Mouse (Mus musculus) hindbrain, embryonic 13.5 days (tissue): Measurements from ENCODE around the gene Pcyt2. TPM values are rescaled to one million over a fixed set of nuclear protein-coding genes. Genes with fewer than 3 reads are reported as not detected.
A peak's percentile ranks its signal among the peaks of the same experiment; 100 is the strongest.

Source experiments
- ATAC-seq: fragments of 200-750 bp; cut with Nextera tagmentation; 2 replicates; pipeline ENCODE4 v1.8.0; 2017; ENCODE audit warnings: moderate TSS enrichment; ENCODE audit not compliant: low FRiP score
- H3K27ac ChIP-seq: fragments of 300-500 bp; sonication (generic); 2 replicates; pipeline ENCODE4 v1.5.1; 2015; ENCODE audit warnings: inconsistent platforms, mild to moderate bottlenecking, moderate library complexity
- H3K27me3 ChIP-seq: fragments of 300-500 bp; sonication (generic); 2 replicates; pipeline ENCODE4 v1.6.1; 2015; ENCODE audit warnings: mild to moderate bottlenecking, inconsistent platforms
- H3K36me3 ChIP-seq: fragments of 300-500 bp; sonication (generic); 2 replicates; pipeline ENCODE4 v1.6.1; 2015; ENCODE audit warnings: mild to moderate bottlenecking, inconsistent platforms
- H3K4me1 ChIP-seq: fragments of 300-500 bp; sonication (generic); replicated peaks from 2 replicates; pipeline ENCODE4 v1.6.1; 2015; ENCODE audit warnings: inconsistent platforms
- H3K4me2 ChIP-seq: fragments of 300-500 bp; sonication (generic); 2 replicates; pipeline ENCODE4 v1.6.1; 2015; ENCODE audit warnings: inconsistent platforms, mild to moderate bottlenecking, moderate library complexity
- H3K4me3 ChIP-seq: fragments of 300-500 bp; sonication (generic); 2 replicates; pipeline ENCODE4 v1.5.1; 2015; ENCODE audit warnings: mild to moderate bottlenecking, inconsistent platforms
- H3K9ac ChIP-seq: fragments of 300-500 bp; sonication (generic); 2 replicates; pipeline ENCODE4 v1.6.1; 2015; ENCODE audit warnings: mild to moderate bottlenecking, inconsistent platforms
- H3K9me3 ChIP-seq: fragments of 300-500 bp; sonication (generic); 2 replicates; pipeline ENCODE4 v1.6.1; 2016; ENCODE audit warnings: inconsistent platforms
- WGBS: fragments of 180-500 bp; shearing (Covaris S2); methylation state at CpG from one replicate; pipeline ENCODE4 v1.1.7; 2015; 5-methylcytosine and 5-hydroxymethylcytosine counted together
- polyA plus RNA-seq: library from polyadenylated mRNA; unstranded; fragments of >200 nt; fragmentation: Nextera tagmentation; extraction: Ambion mirVana; gene quantifications from 2 replicates; pipeline ENCODE4 v1.2.1, GENCODE M21; 2015

The Pcyt2 gene
- polyA plus RNA-seq, 1 experiment from 2014 or later = 169 TPM

DNA sequence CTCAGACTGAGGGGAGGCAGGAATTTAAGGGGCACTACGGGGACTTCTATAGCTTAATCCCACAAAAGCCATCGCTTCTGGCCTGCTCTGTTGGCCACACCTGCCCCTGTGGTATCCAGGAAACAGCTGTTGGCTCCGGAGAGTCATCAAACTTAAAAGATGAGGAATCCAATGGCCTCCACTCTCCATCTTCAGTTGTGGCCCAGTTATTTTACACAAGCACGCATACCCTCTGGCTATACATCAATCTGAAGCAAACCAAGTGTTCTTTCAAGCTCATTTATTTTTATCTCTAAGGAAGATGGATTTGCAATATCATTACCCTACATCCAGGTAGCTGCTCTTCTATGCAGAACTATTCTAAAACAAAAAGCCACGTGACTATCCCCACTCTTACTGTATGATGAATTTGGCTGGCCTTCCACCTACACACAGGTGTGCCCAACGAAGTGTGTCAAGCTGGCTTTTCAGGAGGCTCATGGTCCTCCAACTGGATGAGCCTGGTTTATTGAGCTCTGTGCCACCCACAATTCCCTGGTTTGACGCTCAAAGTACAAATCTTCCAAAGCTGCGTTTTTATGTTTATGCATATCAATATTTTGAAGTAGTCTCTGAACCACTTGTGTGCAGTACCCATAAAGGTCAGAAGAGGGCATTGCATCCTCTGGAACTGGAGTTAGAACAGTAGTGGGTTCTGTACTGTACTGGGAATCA, 35.3 kb downstream of the Pcyt2 start:
- Histone ChIP-seq H3K4me2 (peak overlapping the region; percentile 95), H3K4me3 (peak overlapping the region; percentile 92), H3K27ac (peak overlapping the region; percentile 98), H3K36me3 (peaks cover 55% of the 10 kb centered on the region), H3K9ac (peak overlapping the region; percentile 97), H3K9me3 (peaks cover 4% of the 10 kb centered on the region; the same call in 1 of the 2 replicates), H3K27me3 (no peaks in the 10 kb centered on the region), H3K4me1 (peaks cover 31% of the 10 kb centered on the region)
- WGBS = 73% methylated on average over 8 of the region's 8 CpGs
- ATAC-seq = no peak

DNA sequence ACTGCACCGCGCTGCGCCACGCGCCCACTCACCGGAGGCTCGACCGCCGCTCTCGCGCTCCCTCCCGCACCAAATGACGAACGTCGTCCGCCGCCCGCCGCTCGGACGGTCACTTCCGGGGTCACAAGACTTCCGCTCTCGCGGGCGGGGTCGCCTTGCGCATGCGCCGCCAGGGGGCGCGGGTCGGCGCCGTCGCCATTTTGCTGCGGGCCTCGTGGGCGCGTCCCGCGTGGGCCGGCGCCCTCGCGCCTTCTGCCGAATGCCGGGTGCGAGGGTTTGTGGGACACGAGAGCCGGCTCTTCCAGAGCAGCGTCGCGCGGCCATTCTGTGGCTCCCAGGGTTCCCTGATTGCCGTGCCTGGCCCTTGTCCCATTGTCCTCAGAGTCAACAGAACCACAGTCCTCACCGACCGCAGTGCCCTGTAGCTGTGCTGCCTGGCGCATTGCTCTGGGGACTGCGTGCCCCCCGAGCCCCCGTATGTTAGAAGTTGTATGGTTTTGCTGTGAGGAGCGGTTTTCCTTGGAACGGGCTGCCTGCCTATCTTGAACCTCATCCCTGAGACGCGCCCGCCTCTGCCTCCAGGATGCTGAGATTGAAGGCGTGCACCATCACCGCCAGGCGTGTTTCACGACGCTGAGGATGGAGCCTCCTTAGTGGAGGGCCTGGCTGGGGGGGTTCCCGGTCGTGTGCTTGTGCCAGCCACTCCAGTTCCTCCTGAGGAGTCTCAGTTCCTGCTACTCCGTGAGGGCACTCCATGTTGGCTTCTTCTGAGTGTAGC, 36.1 kb downstream of the Pcyt2 start, which contains the start of gene Arhgdia:
Gene Arhgdia, minus strand, starts transcription at position 135 of the 778 bp plus-strand sequence.
- H3K36me3 ChIP-seq = peaks cover 53% of the 10 kb centered on the region
- 5% methylated on average over 74 of the region's 75 CpGs for WGBS

DNA sequence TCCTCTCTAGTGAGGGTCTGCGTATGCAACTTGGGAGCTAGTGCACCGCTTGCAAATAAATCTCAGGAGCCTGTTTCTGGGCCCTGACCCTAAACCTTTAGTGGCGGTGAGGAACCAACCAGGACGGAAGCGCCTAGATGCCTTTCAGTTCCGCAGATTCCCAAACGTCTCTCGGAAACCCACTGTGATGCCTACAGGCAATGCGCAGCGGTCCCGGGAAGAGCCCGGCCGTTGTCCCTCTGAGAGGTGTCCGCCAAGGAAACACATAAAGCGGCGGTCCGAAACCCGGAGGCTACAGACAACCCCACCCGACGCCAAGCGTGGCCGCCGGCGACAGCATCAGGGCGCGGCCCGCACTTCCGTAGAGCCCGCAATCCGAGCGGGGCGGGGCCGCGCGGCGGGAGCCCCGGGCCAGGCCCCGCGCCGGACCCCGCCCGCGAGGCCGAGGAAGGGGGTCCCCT, 36.8 kb downstream of the Pcyt2 start:
- H3K27ac ChIP-seq = peak overlapping the region; percentile 98
- peak; percentile 21; the same call in 1 of the 2 replicates for ATAC-seq
- peak overlapping the region; percentile 95 for H3K4me2 ChIP-seq
- WGBS = 0% methylated on average over 35 of the region's 44 CpGs
- peak overlapping the region; percentile 92 for H3K4me3 ChIP-seq
- peaks cover 4% of the 10 kb centered on the region; the same call in 1 of the 2 replicates for H3K9me3 ChIP-seq
- peaks cover 45% of the 10 kb centered on the region for H3K36me3 ChIP-seq
- H3K4me1 ChIP-seq = peaks cover 31% of the 10 kb centered on the region
- H3K9ac ChIP-seq = peak overlapping the region; percentile 97
- no peaks in the 10 kb centered on the region for H3K27me3 ChIP-seq

More for the DNA sequence above, 36.1 kb downstream of the Pcyt2 start, which contains the start of gene Arhgdia:
- Histone ChIP-seq H3K4me2 (peak within 1 kb of the TSS; percentile 95), H3K27me3 (no peaks in the 10 kb centered on the region), H3K9me3 (peaks cover 4% of the 10 kb centered on the region; the same call in 1 of the 2 replicates), H3K4me1 (peaks cover 31% of the 10 kb centered on the region), H3K9ac (peak within 1 kb of the TSS; percentile 97), H3K4me3 (peak within 1 kb of the TSS; percentile 92), H3K27ac (peak within 1 kb of the TSS; percentile 98)
- peak; percentile 72 for ATAC-seq

DNA sequence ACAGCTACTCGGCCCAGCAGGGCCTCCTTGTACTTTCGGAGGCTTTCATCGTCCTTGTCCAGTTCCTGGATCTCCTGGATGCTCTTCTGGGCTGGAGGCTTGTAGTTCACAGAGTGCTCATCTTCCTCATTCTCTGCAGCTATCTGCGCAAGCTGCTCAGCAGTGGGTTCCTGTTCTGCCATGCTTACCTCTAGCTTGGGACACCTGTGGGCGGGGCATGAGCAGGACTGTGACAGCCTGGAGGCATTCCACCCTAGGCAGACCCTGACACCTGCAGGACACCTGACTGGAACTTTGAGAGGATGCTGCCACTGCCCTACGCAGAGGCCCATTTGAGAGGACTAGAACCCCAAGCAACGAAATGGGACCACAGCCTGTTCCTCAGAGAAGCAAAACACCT, 37.5 kb downstream of the Pcyt2 start:
- Histone ChIP-seq H3K4me3 (peak overlapping the region; percentile 92), H3K9me3 (peaks cover 4% of the 10 kb centered on the region; the same call in 1 of the 2 replicates), H3K4me2 (peak overlapping the region; percentile 95), H3K27me3 (no peaks in the 10 kb centered on the region), H3K4me1 (peaks cover 31% of the 10 kb centered on the region), H3K9ac (peak overlapping the region; percentile 97), H3K27ac (peak overlapping the region; percentile 98), H3K36me3 (peaks cover 38% of the 10 kb centered on the region)
- no peak for ATAC-seq
- WGBS = 60% methylated on average over 7 of the region's 7 CpGs

DNA sequence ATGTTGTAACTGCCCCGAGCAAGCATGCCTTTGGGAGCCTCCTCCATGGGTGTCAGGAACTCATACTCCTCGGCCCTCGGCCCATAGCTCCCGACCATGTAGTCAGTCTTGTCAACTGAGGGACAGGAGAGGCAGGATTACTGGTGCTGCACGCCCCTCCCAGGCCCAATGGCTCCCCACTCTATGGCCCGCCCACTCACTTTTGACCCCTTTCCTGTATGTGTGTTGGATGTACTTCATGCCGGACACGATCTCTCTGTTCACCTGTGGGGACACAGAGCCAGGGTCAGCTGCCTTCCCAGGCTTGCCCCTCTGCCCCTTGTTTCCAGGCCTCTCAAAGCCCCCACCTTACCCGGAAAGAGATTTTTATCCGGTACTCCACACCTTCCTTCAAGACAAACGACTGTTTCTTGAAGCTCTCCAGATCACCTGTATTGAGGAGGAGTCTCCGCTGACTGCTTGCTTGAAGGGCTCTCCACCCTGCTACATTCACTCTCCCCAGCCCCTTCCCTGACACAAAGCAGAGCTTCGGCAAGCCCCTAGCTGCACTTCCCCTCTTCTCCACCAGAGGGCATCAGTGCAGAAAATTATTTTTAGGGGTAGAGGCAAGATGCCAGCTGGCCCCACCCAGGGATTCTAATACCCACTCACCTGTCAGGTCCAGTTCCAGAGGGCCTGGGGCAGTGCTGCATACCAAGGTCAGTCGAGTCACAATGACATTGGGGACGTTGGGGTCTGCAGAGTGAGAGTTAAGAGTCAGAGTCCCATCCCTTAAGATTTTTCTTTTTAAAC, 38.2 kb downstream of the Pcyt2 start:
- Histone ChIP-seq H3K27me3 (no peaks in the 10 kb centered on the region), H3K9ac (peak overlapping the region; percentile 97), H3K4me2 (peak overlapping the region; percentile 95), H3K4me3 (peak overlapping the region; percentile 92), H3K27ac (peak overlapping the region; percentile 98), H3K36me3 (peaks cover 34% of the 10 kb centered on the region), H3K9me3 (peaks cover 4% of the 10 kb centered on the region; the same call in 1 of the 2 replicates), H3K4me1 (peaks cover 34% of the 10 kb centered on the region)
- WGBS = 64% methylated on average over 15 of the region's 15 CpGs
- ATAC-seq = no peak

DNA sequence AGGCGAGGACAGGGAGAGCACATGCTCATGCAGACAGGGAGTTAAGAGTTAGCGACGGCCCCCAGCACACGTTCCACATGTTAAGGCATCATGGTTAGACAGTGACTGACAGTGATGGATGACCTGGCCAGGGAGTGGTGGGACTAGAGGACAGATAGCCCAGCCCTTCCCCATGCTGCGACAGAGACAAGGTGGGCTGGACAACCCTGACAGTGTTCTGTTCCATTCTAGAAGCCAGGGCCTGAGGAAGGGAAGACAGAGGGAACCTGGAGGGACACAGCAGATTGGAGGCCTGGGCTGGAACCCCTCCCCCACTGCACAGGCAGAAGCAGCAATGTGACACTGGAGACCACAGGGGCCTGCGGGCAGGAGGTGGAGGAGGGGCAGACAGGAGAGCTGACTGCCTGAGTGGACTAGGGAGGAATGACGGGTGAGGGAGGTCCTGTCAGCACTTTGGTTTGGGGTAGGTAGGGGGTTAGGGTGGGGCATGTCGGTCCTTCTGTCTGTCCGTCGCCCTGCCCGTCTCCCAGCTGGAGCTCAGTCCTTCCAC, 39.0 kb downstream of the Pcyt2 start:
- Histone ChIP-seq H3K36me3 (peaks cover 31% of the 10 kb centered on the region), H3K4me3 (no peak overlapping the region), H3K9me3 (0 out of 2 replicates have a peak, but pooled peaks cover under 1% of the 10 kb centered on the region), H3K4me2 (0 out of 2 replicates have a peak overlapping the region, but pooled peaks have one; percentile 95), H3K9ac (peak overlapping the region; percentile 97), H3K27me3 (no peaks in the 10 kb centered on the region), H3K4me1 (peaks cover 42% of the 10 kb centered on the region), H3K27ac (no peak overlapping the region)
- ATAC-seq = no peak
- whole genome bisulfite sequencing = 84% methylated on average over 11 of the region's 11 CpGs

DNA sequence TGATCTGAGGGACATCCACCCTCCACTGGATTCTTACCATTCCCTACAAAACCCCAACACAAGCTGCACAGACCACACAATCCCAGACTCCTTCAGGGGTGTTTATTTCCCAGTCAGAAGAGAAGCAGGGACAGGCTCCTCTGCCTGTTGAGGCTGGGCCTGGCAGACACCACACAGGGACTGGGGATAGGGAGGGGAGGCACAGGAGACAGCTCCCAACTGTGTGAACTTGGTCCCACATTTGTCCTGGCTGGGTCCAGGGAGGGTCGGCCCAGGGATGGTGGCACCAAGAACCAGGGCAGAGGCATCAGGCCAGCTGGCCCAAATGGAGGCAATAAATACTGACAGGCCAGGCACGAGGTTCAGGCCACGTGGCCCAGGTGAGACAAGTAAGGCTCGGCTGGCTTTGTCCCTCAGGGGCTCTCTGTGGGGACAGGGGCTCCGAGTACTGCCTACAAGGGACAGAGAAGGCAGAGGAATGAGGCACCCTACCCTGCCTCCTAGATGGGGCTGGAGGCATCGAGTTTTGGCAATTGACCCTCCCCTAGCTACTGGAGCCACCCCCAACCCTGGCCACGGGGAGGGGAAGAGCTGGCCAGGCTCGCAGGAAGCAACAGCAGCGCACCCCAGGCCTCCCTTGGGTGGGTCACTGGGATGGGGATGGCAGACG, 39.6 kb downstream of the Pcyt2 start:
- WGBS = 89% methylated on average over 10 of the region's 10 CpGs
- Histone ChIP-seq H3K4me3 (no peak overlapping the region), H3K36me3 (peaks cover 31% of the 10 kb centered on the region), H3K9me3 (no peaks in the 10 kb centered on the region), H3K27ac (0 out of 2 replicates have a peak overlapping the region, but pooled peaks have one; percentile 35), H3K4me1 (peaks cover 44% of the 10 kb centered on the region), H3K27me3 (no peaks in the 10 kb centered on the region), H3K9ac (0 out of 2 replicates have a peak overlapping the region, but pooled peaks have one; percentile 97), H3K4me2 (no peak overlapping the region)
- no peak for ATAC-seq

DNA sequence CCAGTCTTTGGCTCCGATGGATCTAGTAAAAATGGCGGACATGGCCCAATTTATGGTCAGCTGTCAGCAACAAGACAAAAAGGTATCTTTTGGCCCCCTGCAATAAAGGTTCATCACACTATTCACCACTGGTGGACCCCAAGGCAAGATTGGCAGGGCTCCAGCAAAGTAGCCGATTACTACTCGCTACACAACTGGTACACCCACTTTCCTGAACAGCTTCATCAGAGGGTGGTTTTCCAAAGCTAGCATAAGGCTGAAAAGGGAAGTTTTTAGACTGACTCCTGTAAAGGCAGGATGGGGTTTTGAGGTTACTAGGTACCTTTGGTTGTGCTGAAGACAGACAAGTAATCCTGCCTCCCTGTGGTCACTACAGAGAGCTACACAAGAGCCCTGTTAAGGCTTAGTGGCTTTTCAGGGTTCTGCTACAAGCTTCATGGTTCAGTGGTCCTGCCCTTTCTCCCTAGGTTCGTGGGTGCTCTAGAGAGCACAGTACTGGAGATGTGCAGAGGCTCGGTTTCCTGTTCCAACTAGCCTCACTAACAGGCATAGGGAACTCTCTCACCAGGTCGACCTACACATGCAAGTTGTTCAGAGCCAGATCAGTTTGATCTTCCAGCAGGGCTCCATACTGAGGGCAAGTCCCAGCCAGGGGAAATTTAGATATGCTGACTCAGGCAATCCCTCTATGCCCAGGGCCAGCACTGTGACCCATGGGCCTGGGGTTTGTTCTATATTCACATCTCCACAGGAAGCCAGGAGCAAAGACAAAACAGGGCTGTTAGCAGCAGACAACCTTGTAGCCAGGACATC, 40.3 kb downstream of the Pcyt2 start:
- 84% methylated on average over 7 of the region's 7 CpGs for WGBS
- no peak overlapping the region for H3K4me3 ChIP-seq
- H3K4me2 ChIP-seq = no peak overlapping the region
- H3K4me1 ChIP-seq = peaks cover 41% of the 10 kb centered on the region
- 0 out of 2 replicates have a peak overlapping the region, but pooled peaks have one; percentile 35 for H3K27ac ChIP-seq
- H3K9ac ChIP-seq = no peak overlapping the region
- H3K9me3 ChIP-seq = no peaks in the 10 kb centered on the region
- ATAC-seq = no peak
- H3K27me3 ChIP-seq = no peaks in the 10 kb centered on the region
- peaks cover 31% of the 10 kb centered on the region for H3K36me3 ChIP-seq

DNA sequence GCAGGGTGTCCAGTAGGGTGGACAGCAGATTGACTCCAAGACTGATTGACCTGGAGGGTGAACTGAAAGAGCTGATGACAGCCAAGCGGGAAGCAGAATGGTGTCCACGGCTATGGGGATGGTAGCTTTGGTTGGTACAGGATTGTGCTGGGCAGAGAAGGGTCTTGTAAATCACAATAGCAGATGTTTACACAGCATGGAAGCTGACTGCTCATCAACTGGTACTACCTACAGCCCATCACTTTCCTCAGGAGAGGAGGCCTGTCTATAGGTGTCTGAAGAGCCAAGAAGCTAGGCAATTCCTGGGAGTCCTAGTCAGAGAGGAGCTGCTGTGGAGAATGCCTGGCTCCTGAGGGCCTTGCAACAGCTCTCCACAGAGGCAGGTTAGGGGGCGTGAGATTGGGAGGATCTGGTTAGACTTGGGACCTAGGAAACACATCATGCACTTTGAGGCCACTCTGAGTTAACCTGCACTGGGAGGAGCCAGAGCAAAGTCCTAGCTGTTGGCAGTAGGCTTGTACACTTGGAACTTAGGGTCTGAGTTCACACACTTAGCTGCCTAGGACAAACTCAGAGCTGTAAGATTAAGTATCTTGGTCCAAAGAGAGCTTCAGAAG, 41.3 kb downstream of the Pcyt2 start:
- Histone ChIP-seq H3K27ac (no peak overlapping the region), H3K9me3 (no peaks in the 10 kb centered on the region), H3K27me3 (no peaks in the 10 kb centered on the region), H3K36me3 (peaks cover 31% of the 10 kb centered on the region), H3K4me1 (peaks cover 41% of the 10 kb centered on the region), H3K4me3 (no peak overlapping the region), H3K4me2 (no peak overlapping the region), H3K9ac (peak overlapping the region; percentile 35; the same call in 1 of the 2 replicates)
- no peak for ATAC-seq
- 87% methylated on average over 3 of the region's 3 CpGs for WGBS

DNA sequence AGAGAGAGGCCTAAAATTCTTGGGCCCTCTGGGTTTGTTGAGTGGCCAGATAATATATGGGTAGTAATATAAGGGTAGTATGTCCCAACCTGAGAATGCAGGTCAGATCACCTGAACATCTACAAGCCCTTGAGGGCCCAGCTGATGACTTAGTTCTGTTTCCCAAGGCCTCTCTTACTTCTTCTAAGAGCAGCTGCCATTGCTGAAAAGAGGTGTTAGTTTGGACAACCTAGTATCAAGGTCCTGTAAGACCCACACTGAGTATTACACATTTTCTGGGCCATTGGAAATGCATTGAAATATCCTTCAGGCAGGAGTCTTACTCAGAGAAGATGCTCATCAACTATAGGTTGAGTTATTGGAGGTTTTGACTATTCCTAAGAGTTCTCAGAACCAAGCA, 41.8 kb downstream of the Pcyt2 start:
- Histone ChIP-seq H3K9ac (peak overlapping the region; percentile 35; the same call in 1 of the 2 replicates), H3K27ac (no peak overlapping the region), H3K4me2 (no peak overlapping the region), H3K9me3 (no peaks in the 10 kb centered on the region), H3K36me3 (peaks cover 35% of the 10 kb centered on the region), H3K27me3 (no peaks in the 10 kb centered on the region), H3K4me1 (peaks cover 47% of the 10 kb centered on the region), H3K4me3 (no peak overlapping the region)
- no peak for ATAC-seq
